Mouse (Mus musculus) cerebellum, postnatal 14 days (tissue): ENCODE results near the gene Cphx2.
"Not testable (repeated sequence)": the region's sequence is repeated elsewhere in the genome, so short reads cannot be mapped to it uniquely, and the experiment has no call there.

ENCODE experiments used
- DNase-seq, 2 experiments: peaks; one replicate each; pipeline ENCODE4 v3.0.0; 2021; ENCODE audit warnings: mixed read lengths in 2 of 2

Gene Cphx2

DNA sequence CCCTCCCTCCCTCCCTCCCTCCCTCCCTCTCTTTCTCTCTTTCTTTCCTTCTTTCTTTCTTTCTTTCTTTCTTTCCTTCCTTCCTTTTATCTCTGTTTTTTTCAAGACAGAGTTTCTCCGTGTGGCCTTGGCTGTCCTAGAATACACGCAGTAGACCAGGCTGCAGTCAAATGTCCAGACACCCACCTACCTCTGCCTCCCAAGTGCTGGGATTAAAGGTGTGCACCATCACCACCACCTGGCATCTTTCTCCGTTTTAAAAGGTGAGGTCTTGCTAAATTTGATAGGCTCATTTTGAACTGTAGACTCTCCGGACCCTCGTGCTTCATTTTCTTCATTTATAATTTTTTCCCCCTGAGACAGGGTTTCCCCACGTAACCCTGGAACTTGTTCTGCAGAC is at the start of gene Cphx2:
TSS of gene Cphx2 (plus strand) at position 301 of the 400 bp plus-strand sequence.
- DNase-seq: not testable (repeated sequence)

DNA sequence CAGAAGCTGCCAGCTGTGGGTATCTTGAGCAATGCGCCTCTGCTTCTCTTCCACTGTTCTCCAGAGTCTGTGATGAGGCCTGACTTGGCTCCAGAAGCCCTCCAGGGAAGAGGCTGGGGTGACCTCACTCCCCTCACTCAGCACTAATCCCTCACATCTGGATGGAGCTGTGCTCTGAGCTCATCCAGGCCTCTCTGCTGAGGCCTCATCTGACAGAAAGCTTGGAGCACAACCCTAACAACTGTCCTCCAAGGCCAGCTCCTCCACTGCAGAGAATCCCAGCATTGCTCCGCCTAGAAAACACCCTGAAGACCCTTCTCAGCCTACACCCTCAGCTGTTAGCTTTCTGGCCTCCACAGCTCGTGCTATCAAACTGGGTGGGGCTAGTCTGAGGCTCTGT is 47.0 kb upstream of the Cphx2 start:
- not testable (repeated sequence) for DNase-seq

DNA sequence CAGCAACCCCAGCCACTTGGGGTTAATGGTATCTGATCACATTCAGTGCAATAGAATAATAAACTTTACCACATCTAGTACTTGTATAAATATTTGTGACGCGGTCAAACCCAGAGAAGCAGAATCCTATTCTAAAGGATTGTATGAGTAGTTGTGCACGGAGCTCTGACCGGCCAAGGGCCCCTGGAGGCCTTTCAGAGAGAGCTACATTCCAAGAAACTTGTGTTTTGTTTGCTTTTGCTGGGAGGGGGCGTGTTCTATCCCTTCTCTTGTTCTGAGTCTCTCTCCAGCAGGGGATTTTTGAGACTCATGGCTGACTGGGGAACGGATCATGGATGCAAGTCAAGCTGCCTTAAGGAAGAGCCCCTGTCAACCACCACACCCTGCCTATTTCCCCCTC is 45.9 kb upstream of the Cphx2 start:
- not testable (repeated sequence) for DNase-seq

DNA sequence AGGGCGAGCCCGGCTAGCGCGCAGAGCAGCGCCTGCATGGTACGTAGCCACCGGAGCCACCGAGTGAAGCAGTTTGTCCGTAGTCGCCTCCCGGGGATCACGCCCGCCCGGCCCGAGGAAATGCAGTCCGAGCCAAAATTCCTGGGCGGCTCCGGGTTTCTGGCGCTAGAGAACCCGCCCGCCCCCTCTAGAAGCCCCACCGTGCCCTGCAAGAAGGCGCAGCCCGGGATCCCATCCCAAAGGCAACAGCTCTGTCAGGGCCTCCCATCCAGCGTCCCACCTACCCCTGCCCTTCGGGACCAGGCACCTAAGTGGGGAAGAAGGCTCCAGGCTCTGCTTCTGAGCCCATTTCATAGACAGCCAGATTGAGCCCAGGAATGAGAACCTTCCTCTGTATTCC is 38.7 kb upstream of the Cphx2 start, which contains the start of gene Gm9780:
TSS of gene Gm9780 (minus strand) at position 101 of the 400 bp plus-strand sequence.
- not testable (repeated sequence) for DNase-seq

DNA sequence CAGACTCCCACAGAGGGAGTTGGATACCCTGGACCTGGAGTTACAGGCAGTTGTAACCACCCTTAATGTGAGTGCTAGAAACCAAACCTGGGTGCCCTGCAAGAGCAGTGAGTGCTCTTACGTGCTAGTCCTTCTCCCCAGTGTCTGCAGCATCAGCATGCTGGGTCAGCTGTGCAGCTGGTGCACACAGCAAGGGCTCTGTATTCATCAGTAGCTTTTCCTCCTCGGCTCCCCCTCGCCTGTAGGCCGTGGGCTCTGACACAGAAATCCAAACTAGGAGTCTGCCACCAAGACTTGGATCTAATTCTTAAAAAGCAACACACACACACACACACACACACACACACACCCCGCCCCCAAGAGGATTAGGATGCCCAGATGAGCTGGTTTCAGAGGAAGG is 36.3 kb upstream of the Cphx2 start:
- not testable (repeated sequence) for DNase-seq

DNA sequence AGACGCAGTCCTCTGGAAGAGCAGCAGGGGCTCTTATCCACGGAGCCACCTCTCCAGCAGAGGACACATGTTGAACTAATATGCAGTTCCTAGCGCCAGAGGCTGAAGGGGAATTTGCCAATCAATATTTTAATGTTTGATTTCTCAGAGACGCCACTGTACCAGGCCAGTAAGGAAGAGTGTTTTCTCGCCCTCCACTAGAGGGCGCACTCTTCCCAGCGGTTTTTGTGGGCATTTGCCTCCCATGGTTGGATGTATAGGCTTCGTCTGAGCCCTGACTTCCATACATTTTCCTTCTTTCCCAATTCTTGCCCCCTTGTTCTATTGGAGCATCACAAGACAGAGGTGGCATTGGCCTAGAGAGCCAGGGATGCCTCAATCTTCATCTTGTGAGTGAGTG is 34.3 kb upstream of the Cphx2 start:
- DNase-seq: not testable (repeated sequence)

DNA sequence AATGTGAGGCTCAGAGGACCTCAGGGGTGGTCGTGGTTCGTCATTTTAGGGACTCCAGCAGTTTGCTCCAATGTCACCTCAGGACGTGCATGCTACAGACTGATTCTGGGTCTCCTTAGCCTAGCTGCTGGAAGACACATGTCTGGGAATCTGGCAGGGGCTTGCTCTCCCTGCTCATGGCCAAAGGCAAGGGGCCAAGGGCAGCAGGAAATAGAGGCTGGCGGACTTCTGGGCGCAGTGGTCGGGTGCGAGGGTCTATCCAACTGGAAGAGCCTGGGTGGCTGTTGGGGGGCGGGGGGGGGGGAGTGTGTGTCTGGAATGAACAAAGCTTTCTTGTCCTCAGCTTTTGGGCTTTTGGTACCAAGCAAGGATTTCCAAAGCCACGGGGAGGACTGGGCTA is 32.5 kb upstream of the Cphx2 start:
- DNase-seq: not testable (repeated sequence)

DNA sequence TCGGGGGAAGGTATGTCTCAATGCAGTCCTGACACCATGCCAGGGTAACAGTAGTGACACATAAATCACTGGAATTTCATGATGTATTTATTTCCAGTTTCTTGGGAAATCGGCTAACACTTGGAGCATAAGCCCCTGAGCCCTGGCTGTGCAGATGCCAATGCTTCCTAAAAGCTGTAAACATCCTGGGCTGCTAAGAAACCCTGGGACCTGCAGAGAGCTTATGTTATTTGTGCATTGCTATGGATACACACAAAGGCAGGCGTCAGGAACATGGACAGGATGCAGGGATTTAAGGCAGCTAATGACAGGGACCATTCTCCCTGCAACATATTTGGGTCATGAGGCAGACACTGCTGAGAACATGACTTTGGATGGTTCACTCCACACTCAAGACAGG is 23.1 kb upstream of the Cphx2 start:
- not testable (repeated sequence) for DNase-seq

DNA sequence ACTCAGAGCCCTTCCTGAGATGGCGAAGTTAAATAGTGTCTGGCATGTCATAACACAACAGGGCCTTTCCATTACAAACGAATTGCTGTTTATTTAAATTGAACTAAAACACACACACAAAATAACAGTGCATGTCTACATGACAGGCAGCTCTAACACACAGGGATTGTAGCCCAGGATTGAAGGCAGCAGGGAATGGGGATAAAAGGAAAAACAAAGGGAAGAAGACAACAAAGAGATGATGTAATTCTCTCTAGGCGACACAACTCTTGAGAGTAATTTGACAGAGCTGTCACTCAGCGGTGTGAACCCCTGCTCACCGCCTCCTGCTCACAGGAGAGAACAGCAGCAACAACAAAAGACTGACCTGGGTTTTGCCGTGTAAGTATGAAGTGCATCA is 22.0 kb upstream of the Cphx2 start:
- DNase-seq: not testable (repeated sequence)

DNA sequence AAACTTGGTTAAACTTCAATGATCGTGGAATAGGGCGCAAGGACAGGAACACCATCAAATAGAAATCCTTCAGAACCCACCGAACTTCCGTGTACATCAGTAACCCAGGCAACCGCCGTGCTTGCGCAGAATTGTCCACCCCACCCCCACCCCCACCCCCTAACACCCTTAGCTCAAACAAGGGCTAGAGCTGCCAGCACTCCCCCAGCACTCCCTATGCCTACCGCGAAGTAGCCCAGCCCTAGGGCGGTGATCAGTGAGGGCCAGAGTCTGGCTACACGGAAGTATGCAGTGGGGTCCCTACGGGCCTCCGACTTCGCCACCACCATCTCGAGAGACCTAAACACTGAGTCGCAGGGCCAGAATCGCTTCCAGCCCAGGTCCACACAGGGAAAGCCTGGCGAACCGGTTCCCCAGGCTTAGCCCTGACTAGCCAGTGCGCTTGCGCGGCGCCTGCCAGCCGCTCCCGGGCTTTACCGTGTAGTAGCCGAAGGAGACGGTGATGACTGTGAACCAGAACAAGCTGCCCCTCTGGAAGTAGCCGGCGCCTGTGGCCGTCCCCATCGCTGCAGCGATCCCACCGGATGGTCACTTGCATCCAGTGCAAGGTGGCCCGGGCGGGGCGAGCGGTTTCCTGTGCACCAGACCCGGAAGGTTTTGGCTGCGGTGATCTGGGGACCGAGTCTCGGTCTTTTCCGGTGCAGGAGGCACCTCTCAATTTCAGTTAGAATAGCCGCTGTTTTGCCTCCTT is 14.6 kb upstream of the Cphx2 start:
- DNase-seq: not testable (repeated sequence)

DNA sequence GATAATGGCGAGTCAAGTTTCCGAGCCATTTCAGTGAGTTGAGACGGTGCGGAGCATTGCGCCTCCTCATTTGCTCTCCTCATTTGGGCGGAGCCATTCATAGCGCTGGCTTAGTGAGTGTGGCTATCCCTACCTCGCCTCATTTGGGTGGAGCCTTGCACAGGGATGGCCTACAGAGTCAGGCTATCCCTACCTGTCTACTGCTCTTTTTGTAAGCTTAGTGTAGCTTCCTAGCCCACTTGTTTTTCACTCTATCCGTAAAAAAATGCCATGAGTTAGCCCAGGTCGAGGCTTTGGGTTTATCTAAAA is 14.0 kb upstream of the Cphx2 start, which contains the start of gene Tmem254c:
TSS of gene Tmem254c (minus strand) at position 31 of the 309 bp plus-strand sequence.
- not testable (repeated sequence) for DNase-seq

DNA sequence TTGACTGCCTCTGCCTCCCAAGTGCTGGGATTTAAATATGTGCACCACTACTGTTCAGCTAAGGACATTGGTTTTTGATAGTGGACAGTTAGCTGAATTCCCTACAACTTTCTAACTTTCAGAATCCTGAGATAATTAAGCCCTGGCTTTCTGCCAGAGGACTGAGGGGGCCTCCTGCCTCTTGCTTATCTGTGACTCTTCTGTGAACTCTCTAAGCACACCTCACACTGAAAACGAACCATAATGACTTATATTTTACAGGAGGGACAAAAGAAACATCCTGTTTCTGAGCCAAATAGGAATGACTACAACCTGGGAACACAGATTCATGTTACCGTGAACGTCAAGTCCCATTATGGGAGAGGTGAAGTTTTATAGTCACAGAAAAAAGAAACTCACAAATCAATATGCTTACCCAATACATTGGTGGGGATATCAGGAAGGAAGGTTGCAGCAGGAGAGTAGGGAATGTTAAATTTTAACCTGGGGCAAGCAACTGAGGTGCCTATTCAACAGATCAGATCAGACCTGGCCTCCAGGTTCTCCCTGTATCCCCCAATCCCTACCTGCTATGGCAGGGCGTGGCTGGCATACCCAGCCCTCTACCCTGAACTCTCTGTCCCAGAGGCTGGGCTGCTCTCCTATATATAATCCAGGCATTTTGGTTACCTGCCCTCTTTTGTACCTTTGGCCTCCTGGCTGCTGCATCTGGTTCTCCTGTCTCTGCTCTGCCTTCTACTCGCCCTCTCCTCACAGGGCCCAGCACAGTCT is 4.5 kb upstream of the Cphx2 start:
- DNase-seq: not testable (repeated sequence)

DNA sequence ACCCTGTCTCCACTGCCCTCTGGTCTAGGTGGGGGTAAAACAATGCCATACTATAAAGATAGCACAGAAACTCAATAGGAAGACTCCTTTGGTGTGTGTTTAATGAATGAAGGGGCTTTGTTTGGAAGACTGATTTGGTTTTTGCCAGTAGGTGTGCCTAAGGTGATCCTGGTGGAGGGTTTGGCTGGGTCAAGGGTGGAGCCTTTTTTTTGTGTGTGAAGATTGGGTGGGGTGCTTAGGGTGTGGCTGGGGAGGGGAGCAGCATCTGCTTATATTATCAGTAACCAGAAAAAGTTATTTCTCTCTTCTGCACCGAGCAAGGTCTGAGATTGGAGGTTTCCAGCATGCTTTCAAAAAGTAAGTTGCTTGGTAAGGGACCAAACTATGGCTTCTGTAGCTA is 681 bp downstream of the Cphx2 start, which contains the start of gene Cphx3:
TSS of gene Cphx3 (plus strand) at position 301 of the 400 bp plus-strand sequence.
- DNase-seq: not testable (repeated sequence)

DNA sequence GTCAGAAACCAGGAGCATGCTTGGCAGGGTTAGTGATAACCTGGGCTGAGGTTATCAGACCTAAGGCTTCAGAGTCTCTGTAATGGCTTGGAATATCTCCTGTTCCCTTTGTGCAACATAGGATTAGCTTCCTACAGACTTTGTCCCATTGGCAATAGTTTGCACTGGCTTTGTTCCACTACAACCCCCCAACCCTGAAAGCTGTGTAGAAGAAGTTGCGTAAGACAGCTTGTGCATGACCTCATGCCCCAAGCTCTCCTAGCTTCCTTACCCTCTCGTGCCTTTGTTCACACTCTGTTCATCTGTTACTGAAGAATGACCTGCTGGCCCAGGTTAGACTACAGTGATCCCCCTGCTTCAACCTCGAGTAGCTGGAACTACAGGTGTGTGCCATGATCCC is 16.3 kb downstream of the Cphx2 start:
- DNase-seq: not testable (repeated sequence)

DNA sequence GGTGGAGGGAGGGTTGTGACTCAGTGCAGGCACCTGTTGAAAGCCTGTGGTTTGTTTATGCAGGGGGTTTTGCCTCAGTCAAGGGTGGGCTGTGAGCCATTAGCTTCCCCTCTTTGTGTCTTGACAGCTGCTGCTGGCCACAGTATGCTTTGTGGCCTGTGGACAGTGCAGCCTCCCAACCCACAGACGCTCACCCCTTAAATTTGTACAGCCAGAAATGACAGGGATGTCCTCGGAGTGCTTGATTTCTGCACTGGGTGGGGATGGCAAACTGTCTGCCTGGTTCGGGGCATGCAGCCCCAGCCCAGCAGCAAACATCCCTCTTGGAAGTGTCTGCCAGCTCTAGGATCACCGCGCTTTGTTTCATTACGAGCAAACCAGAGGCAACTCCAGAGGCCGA is 36.8 kb downstream of the Cphx2 start, which contains the start of gene Duxbl2:
TSS of gene Duxbl2 (plus strand) at position 200 of the 400 bp plus-strand sequence.
- DNase-seq: not testable (repeated sequence)

DNA sequence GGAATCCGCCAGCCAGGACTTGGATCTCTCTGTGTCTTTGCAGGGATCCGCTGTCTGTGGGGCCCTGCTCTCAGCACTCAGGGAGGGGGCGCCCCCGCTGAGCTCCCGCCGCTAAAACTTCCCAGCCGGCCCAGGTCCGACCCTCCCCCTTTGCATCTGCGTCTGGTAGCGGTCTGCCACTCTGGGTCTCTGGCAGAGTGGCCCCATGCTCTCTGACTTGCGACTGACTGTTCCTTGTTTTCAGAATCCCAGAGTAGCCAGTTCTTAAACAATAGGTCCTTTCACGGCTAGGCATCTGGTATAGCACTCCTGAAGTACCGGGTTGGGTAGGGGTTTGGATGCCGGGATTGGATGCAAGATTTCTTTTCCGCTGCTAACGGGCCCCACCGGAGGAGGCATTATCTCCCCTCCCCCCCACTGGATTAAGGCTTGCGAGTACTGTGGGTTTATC is 37.3 kb downstream of the Cphx2 start:
- DNase-seq: not testable (repeated sequence)

DNA sequence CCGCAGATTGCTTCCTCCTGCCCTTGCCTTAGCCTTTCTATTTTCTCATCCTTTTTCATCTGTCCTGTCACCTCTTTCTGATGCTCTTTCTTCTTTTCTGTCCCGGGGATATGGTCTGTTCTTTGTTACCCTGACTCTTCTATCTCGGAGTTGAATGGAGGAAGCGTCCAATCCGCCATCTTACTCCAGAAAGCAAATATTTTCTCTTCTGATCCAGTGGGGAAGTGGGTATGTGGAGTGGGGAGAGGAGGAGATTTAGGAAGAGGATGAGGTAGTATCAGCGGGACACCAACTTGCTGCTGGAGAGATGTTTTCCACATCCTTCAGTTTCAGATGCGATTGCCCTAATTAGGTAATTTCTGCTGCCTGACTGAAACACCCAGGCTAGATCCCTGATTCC is 37.8 kb downstream of the Cphx2 start:
- not testable (repeated sequence) for DNase-seq
